Mouse (Mus musculus) kidney, postnatal 10 days (tissue): Measurements from ENCODE around the gene Erich3.

Experiments
- DNase-seq: peaks from one replicate; pipeline ENCODE4 v3.0.0; 2021; ENCODE audit warnings: mixed read lengths

Erich3 gene

GRCm38 (mm10) chr3:154786354-154786753, 122.7 kb downstream of the Erich3 start:
- DNase-seq, result no peak

GRCm38 (mm10) chr3:154787611-154788010, 124.0 kb downstream of the Erich3 start:
- DNase-seq, result no peak

- no peak for DNase-seq
These were observed 129.9 kb downstream of the Erich3 start for GRCm38 (mm10) chr3:154793571-154793970.

DNA sequence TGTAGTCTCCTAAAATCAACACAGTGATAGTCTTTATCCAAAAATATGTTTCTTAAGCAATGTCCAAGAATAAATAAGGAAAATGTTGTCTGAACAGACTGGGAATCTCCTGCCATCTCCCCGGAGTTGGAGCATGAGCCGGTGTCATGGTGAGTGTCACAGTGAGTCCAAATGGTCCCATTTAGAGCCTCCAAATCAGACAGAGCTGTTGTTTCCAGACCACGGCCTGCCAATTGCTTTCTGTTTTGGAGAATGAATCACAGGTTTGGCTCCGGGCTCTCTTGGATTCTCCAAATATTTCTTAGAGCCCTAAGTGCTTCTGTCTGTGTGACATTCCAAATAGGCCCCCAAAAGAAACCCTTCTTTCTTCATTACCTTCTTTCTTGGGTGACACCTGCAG, 135.1 kb downstream of the Erich3 start:
- DNase-seq, result no peak

DNA sequence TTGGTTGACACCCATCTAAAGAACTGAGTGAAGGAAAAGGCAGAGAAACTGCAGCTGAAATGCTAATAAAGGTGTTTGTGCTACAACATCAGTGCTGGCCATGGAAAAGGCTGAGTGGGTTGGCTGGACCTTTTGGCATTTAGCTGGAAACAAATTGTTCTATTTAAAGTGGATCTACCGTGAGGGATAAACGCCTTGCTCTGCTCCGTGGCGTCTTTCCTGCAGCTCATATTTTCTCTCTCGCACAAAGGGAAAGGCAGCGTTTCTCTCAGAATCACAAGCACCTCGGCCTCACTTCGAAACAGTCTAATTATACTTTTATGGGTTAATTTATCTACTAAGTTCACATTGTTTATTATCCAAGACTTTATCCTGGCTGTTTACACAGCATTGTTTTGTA, 136.8 kb downstream of the Erich3 start:
- no peak for DNase-seq

GRCm38 (mm10) chr3:154800888-154801429, 137.3 kb downstream of the Erich3 start:
- peak; percentile 62 for DNase-seq

- DNase-seq, result peak; percentile 13
These were observed 143.0 kb downstream of the Erich3 start for GRCm38 (mm10) chr3:154806626-154807025.

DNA sequence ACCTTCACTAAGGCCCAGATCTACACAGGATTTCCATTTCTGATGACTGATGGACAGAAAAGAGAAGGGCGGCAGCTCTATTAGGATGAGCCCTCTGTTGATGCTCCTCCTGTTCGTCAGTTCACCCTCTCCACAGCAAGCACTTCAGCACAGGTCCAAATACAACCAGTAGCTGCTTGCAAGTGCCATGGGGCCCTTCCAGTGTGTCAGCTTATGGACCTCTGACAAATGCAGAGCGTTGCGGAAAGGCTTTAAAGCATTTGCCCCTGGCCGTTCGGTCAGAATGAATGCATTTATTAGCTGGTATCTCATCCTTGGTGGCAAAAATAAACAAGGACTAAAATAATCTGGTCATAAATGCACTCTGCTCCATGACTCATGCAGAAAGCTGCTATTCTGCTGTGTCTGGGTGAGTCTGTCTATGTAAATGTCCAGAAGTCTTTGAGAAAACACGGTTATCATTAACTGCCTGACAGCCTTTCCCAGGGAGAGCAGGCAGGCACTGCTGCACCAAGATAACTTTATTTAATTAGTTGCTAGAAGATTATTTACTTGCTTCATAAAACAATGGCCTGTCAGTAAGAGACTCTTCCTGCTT, 146.7 kb downstream of the Erich3 start:
- DNase-seq, result no peak

DNA sequence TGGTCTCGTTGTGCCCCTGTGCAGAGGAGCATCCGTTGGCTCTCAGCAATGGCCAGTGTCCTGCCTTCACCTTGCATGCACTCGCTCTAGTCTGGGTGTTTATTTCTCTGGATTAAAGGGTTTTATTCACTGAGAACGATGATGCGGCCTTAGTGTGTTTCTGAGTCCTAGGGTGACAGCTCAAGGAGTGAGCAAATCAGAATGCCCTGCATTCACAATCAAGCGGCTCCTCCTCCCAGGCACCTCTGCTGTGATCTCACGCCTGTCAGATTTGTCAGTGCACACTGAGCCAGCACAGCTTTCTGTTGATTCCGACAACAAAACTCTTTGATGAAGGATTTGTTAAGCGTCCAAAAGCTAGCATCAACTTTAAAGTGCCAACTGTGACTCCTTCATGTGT, 147.6 kb downstream of the Erich3 start:
- no peak for DNase-seq

- no peak for DNase-seq
These were observed 148.2 kb downstream of the Erich3 start for GRCm38 (mm10) chr3:154811833-154812232.

- no peak for DNase-seq
These were observed 149.2 kb downstream of the Erich3 start for GRCm38 (mm10) chr3:154812893-154813292.

GRCm38 (mm10) chr3:154815606-154816005, 151.9 kb downstream of the Erich3 start:
- DNase-seq, result no peak

GRCm38 (mm10) chr3:154816231-154816630, 152.6 kb downstream of the Erich3 start:
- DNase-seq, result no peak

- no peak for DNase-seq
These were observed 153.4 kb downstream of the Erich3 start for GRCm38 (mm10) chr3:154816801-154817625.
